Comparison of ENCODE assay signal across 8 mouse cellular contexts in the genomic region with DNA sequence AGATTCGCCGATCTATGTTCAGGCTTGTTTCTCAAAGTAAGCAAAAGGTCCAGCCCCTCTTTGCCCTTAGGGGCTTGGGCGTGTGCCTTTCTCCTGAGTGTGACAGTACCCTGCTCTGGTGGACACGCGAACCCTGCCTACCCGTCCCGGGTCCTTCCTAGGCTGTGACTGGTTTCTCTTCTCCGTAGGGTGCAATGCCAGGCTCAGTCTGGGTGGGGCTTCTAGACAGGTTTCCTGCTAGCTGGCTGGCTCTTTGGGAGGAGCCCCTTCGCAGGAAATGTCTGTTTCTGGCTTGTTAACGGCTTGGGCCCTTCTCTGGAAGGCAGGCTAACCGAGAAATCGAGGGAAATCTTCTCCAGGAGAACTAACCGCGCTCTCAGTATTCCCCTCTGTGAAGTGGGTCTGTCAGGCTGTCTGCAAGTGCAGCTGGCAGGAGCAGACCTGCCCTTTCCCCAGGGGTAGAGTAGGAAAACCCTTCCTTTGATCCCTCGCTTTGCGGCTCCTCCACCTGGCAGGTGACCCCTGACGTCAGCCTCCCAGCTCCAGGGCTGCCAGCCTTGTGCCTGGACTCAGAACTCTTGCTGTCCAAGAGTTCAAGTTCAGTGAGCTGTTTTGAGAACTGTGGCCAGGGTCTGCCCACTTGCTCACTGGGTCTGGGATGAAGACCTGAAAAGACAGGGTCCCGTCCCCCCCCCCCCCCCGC. TPM values are rescaled to one million over a fixed set of nuclear protein-coding genes. Genes with fewer than 3 reads are reported as not detected.
A peak's percentile ranks its signal among the peaks of the same experiment; 100 is the strongest.
DNase-seq lines count a peak whose midpoint lies in the region; ATAC-seq lines count a peak whose summit lies in the region.

No protein-coding gene starts in this region.

- peaks cover 31% of the 10 kb centered on the region for H3K27me3 ChIP-seq in heart, embryonic 11.5 days (ENCODE audit: control insufficient read depth, insufficient read depth, low read length)
- H3K27me3 ChIP-seq in kidney, embryonic 16.5 days (ENCODE audit: insufficient read depth, low read length), result peaks cover 9% of the 10 kb centered on the region; the same call in 1 of the 2 replicates

- DNase-seq in 3T3-L1 (ENCODE audit: low read depth, low spot score), result peak; percentile 43
- peak; percentile 56 for DNase-seq in MN1 (ENCODE audit: low spot score)
- peak; percentile 76 for DNase-seq in lung, postnatal 36 days
- peak; percentile 58 for DNase-seq in thymus, postnatal 0 days (ENCODE audit: low spot score)
- DNase-seq in cerebellum, adult 18-20 months, result no peak
- no peak for DNase-seq in layer of hippocampus, postnatal 10 days (ENCODE audit: low spot score in 2 of 2)

- H3K4me1 ChIP-seq in heart, embryonic 11.5 days (ENCODE audit: control insufficient read depth, insufficient read depth, low read length), result 0 out of 2 replicates have a peak, but pooled peaks cover 4% of the 10 kb centered on the region
- 0 out of 2 replicates have a peak, but pooled peaks cover 11% of the 10 kb centered on the region for H3K4me1 ChIP-seq in kidney, embryonic 16.5 days (ENCODE audit: insufficient read depth, low read length)

- H3K36me3 ChIP-seq in heart, embryonic 11.5 days (ENCODE audit: control insufficient read depth, insufficient read depth, low read length), result no peaks in the 10 kb centered on the region
- no peaks in the 10 kb centered on the region for H3K36me3 ChIP-seq in kidney, embryonic 16.5 days (ENCODE audit: insufficient read depth, low read length)

- no peak for ATAC-seq in heart, embryonic 11.5 days (replicated peaks; ENCODE audit: insufficient number of reproducible peaks, low FRiP score, low TSS enrichment)
- ATAC-seq in kidney, embryonic 16.5 days (ENCODE audit: low FRiP score, low TSS enrichment), result peak; percentile 49; the same call in 1 of the 2 replicates

- peak overlapping the region; percentile 44 for H3K9ac ChIP-seq in heart, embryonic 11.5 days (ENCODE audit: low read depth, low read length)
- H3K9ac ChIP-seq in kidney, embryonic 16.5 days (replicated peaks; ENCODE audit: low read length), result peak overlapping the region; percentile 52

- H3K4me2 ChIP-seq in heart, embryonic 11.5 days, result peak overlapping the region; percentile 80
- H3K4me2 ChIP-seq in kidney, embryonic 16.5 days (replicated peaks; ENCODE audit: low read depth, low read length), result peak overlapping the region; percentile 84

- H3K9me3 ChIP-seq in heart, embryonic 11.5 days (replicated peaks; ENCODE audit: control insufficient read depth, low read length), result no peaks in the 10 kb centered on the region
- H3K9me3 ChIP-seq in kidney, embryonic 16.5 days (ENCODE audit: low read length), result no peaks in the 10 kb centered on the region

- H3K4me3 ChIP-seq in heart, embryonic 11.5 days (ENCODE audit: low read depth, low read length), result peak overlapping the region; percentile 42
- H3K4me3 ChIP-seq in kidney, embryonic 16.5 days (ENCODE audit: low read length), result peak overlapping the region; percentile 51

- 8% methylated on average over 18 of the region's 19 CpGs for WGBS in heart, embryonic 11.5 days (ENCODE audit: insufficient replicate concordance)
- WGBS in kidney, embryonic 16.5 days, result 10% methylated on average over 19 of the region's 19 CpGs

- H3K27ac ChIP-seq in heart, embryonic 11.5 days (ENCODE audit: low read depth, low read length), result no peak overlapping the region
- H3K27ac ChIP-seq in kidney, embryonic 16.5 days (ENCODE audit: low read length), result no peak overlapping the region; the same call in 1 of the 2 replicates

RNA-seq across cellular contexts. Expression of a gene that starts 0.8 kb away (rescaled TPM):
- polyA plus RNA-seq in heart, embryonic 11.5 days (2014; fragmentation: Nextera tagmentation; extraction: Ambion mirVana), result 8.8 and 9.0 TPM in 2 replicates
- polyA plus RNA-seq in kidney, embryonic 16.5 days (2015; fragmentation: Nextera tagmentation; extraction: Ambion mirVana), result 130 and 164 TPM in 2 replicates
- polyA plus RNA-seq in thymus, postnatal 0 days (2015; fragmentation: Nextera tagmentation; extraction: Ambion mirVana), result 23.9 and 24.1 TPM in 2 replicates
- 10 to 100 TPM; 13.6 to 17.6 TPM for total RNA-seq in layer of hippocampus, postnatal 10 days (2021)

Comparison
In these comparisons a context has a peak if more than half of its experiments do, and no peak if none do; other contexts are left out.
1. DNase-seq: peak in 3T3-L1 (single experiment), MN1 (single experiment), lung, postnatal 36 days (single experiment) and thymus, postnatal 0 days (single experiment); none in cerebellum, adult 18-20 months (0 of 2) and layer of hippocampus, postnatal 10 days (0 of 2).